Mouse (Mus musculus): ENCODE measurements at regions not wholly inside any gene's neighbourhood (a gene's known extent, or its start where the extent isn't known, plus 50 kb on each side); places are given as distances from the start of the nearest gene placed in this dataset.

DNA sequence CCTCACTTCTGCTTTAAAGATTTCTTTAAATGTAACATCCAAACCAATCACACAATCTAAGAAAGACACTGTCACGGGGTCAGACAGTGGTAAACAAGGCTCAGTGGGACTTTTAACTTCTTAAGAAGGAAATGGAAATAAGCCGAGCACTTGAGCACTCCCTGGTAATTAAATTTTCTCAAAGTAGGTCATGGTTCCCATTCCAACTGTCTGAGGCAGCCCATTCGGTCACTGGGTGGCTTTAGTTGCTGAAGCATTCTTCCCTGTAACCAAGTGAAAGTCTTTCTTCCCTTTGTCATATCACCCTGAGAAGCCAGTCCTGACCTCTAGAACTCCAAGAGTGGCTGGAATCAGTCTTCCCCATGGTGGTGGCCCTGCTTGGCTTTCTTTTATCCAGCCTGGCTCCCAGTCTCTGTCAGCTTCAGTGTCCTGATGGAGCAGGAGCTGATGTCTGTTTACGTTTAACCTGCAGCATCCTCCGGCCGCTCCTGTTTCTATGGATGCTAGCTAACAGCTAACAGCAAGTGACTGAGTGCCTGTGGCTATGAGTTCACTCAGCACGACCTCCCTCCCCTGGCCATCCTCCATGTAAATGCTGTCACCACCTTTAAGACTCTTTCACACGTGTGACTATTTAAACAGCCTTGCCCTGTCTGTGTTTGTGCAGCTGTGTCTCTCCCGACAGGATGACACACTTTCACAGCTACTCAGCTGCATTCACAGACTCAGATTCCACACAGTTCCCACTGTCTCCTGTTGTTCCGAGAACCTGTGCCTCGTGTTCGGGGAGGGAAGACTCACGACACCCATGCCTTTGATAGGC is 82.0 kb upstream of the Pabpc6 start:
- intact Hi-C loops (cut with DNase I) = loop anchor here (10.0 kb wide), 1 partner anchor 983 kb away; no protein-coding TSS in a partner anchor
- no peak for DNase-seq

DNA sequence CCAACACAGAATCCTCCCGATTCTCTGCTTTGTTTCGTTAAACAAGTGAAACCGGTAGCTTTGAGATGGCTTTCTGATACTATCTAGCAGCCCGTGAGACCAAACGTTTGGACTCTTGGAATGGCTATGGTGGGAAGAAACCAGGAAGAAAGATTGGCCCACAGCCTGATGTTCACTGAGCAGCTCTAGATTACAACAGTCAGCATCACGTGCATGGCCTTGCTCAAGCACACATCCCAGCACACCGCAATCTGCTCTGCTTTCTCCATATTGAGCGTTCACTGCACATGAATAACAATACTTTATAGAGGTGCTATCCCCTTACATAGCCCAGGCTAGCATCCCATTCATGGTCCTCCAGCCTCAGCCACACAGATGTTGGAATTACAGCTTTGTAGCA is 80.5 kb upstream of the Pabpc6 start:
- DNase-seq = no peak

DNA sequence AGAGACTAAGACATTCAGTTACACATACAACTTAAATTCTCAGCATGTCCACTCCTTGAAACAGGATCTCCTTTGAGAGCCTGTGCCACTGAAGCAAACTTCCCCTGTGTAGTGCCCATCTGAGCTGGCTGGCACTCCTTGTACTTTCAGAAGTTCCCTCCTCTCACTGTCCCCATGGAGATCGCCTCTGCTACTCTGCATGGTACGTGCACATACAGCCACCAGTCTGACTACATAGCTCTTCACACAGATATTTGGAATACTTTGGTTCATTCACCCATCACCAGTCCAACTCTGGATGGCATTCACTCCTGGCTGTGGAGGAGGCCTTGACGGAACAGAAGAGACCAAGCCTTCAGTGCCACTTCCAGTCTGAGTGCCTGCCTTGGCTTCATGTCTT is 79.8 kb upstream of the Pabpc6 start:
- no peak for DNase-seq
- intact Hi-C loops (cut with DNase I) = no loop called here

More for the DNA sequence above, 80.5 kb upstream of the Pabpc6 start:
- intact Hi-C loops (cut with DNase I) = loop anchor here (10.0 kb wide), 1 partner anchor 985 kb away; no protein-coding TSS in a partner anchor

DNA sequence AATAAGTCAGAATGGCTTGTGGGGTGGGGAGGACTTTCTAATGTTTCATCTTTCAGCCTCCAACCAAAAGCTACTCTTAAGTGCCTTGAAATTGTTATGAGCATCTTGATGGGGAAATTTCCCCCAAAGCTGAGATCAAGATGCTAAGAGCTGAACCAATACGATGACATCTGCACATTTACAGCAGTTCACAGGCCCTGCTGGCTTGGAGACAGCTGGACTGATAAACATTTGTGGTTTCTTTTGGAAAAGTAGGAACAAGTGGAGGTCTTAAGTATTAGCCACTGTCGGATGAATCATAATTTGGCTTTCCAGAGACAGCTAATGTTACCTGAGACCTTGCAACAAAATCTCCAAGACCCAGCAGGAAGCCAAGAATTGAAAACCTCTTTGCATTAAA is 78.4 kb upstream of the Pabpc6 start:
- no peak for DNase-seq
- intact Hi-C loops (cut with DNase I) = no loop called here

DNA sequence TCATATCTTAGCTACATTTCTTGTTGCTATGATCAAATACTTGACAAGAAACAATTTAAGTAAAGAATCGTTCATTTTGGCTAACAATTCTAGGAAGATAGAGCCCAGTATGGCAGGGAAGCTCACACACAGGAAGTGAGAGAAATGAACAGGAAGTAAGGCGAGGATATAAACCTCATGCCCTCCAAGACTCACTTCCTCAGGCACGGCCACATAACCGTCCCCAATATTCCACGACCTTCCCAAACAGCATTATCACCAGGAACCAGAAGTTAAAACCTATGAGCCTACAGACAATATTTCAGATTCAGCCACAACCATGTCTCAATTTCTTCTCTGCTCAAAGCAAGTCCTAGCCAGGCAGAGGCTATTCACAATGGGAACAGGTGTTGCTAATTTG is 73.8 kb upstream of the Pabpc6 start:
- DNase-seq = no peak
- intact Hi-C loops (cut with DNase I) = no loop called here

DNA sequence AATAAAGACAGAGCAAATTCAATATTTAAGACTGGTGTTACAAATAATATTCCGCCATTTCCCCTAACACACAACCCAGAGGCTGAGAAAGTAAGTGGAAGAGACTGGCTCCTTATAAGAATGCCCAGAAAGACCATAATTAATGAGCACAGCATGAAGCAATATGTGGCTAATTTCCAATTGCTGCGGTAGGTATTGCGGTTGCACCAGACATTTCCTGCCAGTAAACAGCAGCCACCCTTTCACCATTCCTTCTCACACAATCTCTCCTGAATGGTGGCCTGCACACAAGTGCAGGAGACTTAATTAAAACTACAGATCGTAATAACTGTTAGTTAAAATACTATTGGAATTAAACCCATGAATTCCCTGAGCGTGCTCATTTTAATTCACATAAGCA is 71.8 kb upstream of the Pabpc6 start:
- DNase-seq = no peak
- intact Hi-C loops (cut with DNase I) = no loop called here

DNA sequence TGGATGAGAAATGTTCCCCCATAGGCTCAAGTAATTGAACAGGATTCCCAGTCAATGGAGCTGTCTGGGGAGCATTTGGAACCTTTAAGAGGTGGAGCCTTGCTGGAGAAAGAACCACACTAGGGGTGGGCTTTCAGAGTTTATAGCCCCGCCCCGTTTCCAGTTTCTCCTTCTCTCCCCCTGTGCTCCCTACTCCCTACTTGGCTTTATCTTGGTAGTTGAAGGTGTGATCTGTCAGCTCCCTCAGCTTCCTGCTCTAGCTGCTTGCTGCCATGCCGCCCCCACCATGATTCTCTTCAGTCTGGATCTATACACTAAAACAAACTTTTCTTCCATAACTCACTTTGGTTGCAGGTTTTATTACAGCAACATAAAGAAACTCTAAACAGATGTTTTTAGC is 59.5 kb upstream of the Pabpc6 start:
- no peak for DNase-seq
- intact Hi-C loops (cut with DNase I) = no loop called here

DNA sequence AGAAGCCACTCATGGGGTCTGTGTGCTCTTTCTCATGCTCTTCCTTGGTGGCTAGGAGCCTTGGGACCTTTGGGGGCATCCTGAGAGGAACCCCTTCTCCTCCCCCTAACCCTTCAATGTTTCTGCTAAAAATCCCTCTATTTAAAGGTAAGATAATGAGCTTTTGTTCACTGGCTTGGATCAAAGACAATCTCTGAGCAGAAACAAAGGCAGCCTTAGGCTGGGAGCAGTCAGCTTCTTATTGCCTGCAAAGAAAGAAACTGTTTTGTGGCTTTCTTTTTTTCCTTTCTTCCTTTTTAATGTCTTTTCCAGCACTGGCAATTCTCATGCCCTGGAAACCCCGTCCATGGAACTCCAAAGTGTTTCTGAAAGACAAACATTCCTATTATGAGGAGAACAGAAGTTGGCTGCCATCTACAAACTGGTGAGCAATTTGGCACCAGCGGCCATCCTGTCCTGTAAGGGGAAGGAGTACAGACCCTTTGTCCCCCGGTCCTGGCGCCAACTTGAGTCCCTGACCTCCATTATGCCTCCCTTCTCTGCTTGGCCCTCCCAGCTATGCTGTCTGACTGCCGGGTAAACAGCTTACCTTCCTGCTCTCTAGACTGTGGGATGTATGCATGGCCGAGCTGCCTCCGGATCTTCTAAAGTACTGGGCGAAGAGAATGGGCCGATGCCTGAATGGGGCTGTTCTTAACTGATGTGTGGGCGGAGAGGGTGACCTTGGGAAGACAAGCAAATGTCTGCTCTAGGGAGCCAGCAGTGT is 56.4 kb upstream of the Pabpc6 start:
- intact Hi-C loops (cut with DNase I) = no loop called here
- peak in 1 of 2 experiments; percentile 11 for DNase-seq

DNA sequence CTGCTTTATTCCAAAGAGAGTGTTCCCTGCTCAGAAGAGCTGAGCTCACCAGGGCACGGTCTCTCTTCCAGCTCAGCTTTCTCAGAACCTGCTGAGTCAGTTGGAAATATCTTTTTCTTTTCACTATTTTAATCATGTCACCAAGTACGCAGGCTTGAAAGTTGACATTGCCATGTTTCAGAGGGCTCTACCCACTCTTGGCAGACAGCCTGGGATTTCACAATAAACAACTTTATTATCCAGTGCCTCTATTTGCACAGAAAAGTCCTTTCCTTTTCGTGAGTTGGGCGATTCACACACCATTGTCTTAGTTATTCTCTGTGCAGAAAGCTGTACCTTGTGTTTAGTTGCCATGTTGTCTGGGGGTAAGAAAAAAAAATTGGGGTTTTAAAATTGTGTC is 54.0 kb upstream of the Pabpc6 start:
- intact Hi-C loops (cut with DNase I) = no loop called here
- no peak for DNase-seq

DNA sequence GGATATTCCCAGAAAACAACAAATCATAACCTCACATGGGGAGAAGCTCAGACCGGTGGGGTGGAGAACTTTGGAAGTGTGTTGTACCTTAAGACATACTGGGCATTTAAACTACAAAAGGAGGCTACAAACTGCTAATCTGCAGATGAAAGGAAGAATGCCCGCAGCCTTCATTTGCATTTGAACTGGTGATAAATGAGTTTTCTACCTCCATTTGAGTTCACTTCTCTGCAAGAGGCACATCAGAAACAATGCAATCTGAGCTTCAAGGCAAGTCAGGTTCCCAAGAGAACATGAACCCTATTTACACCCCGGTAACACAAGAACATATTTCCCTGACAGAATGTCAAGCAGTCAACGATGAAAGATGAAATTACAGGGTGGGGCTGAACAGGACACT is 53.2 kb upstream of the Pabpc6 start:
- DNase-seq = no peak
- intact Hi-C loops (cut with DNase I) = no loop called here
